Mouse (Mus musculus): Measurements from ENCODE around the gene Map4k4. TPM values are rescaled to one million over a fixed set of nuclear protein-coding genes. Genes with fewer than 3 reads are reported as not detected.

Gene Map4k4
- 166 and 168 TPM in 2 replicates for polyA plus RNA-seq (2012; rRNA removed)

DNA sequence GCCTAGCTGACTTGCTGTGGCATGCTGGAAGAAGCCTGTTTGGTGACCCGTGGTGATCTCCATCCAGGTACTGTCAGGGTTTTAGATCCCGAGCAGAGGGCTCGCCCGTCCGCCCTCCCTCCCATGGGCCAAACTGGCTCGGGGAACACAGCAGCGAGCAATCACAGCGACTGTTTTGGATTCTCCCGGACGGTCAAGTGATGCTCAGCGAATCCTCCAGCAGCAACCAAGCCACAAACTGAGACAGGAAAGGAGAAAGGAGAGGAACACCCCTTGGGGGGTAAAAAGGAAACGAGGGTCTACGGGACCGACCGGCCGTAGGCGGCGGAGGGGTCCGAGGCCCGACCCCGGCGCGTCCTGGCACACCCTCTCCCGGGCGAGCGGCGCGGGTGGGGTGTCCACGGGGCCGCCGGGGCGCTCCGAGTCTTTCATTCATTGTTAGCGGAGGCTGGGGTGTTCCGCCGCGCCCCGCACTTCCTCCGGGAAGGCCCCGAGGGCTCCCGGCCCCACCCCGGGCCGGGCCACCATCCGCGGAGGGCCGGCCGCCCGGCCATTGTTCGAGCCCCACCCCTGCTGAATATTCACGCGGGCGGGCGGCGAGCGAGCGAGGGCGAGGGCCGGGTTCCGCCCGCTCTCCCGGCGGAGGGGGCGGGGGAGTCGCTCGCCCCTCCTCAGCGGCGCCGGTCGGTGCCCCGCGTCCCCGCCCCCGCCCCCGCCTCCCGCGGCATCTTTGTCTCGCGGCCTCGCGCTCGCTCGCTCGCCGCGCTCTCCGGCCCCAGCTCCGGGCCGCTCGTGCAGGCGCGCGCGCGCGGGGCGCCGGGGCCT lies at the start of gene Map4k4:
TSS of gene Map4k4 (plus strand) at position 733 of the 825 bp plus-strand sequence.
- TF ChIP-seq POLR2A (IDR thresholded peaks at IDR 0.05; ENCODE audit: borderline replicate concordance, insufficient read depth, low read length) (peak; percentile 23; the same call in 1 of the 2 replicates), CTCF (IDR thresholded peaks at IDR 0.05; ENCODE audit: borderline replicate concordance, insufficient read depth, low read depth, low read length) (no peak)
- H3K4me1 ChIP-seq (ENCODE audit: control insufficient read depth, insufficient read depth, low read length): peaks cover 14% of the 10 kb centered on the region
- H3K27me3 ChIP-seq (ENCODE audit: control insufficient read depth, insufficient read depth, low read length): no peaks in the 10 kb centered on the region
- under 1% methylated on average over 95 of the region's 97 CpGs for WGBS
- peak within 1 kb of the TSS; percentile 98 for H3K27ac ChIP-seq (ENCODE audit: insufficient read depth, low read length)
- peak; percentile 81 to 86 for DNase-seq
- H3K4me3 ChIP-seq (replicated peaks; ENCODE audit: insufficient read depth, low read depth, low read length): peak within 1 kb of the TSS; percentile 86

DNA sequence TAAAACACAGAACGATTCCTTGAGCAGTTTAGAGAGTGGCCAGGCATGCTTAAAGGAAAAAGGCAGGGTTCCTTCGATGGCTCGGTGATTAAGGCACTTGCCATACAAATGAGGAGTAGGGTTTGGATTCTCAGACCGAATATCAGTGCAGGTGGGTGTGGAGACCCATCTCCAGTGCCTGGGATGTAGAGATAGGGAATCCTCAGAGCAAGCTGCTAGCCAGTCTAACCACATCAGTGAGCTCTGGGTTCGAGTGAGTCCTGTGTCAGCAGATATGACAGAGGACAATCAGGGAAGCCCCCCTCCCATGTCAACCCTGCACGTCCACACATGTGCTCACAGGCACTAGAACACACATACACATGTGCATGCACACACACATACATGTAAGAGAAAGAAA lies 44.8 kb upstream of the Map4k4 start:
- no peak for TF ChIP-seq POLR2A (IDR thresholded peaks at IDR 0.05; ENCODE audit: borderline replicate concordance, insufficient read depth, low read length)
- TF ChIP-seq CTCF (IDR thresholded peaks at IDR 0.05; ENCODE audit: borderline replicate concordance, insufficient read depth, low read depth, low read length): no peak
- no peaks in the 10 kb centered on the region for H3K27me3 ChIP-seq (ENCODE audit: control insufficient read depth, insufficient read depth, low read length)
- no peak for DNase-seq
- H3K4me3 ChIP-seq (replicated peaks; ENCODE audit: insufficient read depth, low read depth, low read length): no peak overlapping the region
- peaks cover 32% of the 10 kb centered on the region for H3K4me1 ChIP-seq (ENCODE audit: control insufficient read depth, insufficient read depth, low read length)
- WGBS: 91% methylated on average over 6 of the region's 6 CpGs
- no peak overlapping the region for H3K27ac ChIP-seq (ENCODE audit: insufficient read depth, low read length)

DNA sequence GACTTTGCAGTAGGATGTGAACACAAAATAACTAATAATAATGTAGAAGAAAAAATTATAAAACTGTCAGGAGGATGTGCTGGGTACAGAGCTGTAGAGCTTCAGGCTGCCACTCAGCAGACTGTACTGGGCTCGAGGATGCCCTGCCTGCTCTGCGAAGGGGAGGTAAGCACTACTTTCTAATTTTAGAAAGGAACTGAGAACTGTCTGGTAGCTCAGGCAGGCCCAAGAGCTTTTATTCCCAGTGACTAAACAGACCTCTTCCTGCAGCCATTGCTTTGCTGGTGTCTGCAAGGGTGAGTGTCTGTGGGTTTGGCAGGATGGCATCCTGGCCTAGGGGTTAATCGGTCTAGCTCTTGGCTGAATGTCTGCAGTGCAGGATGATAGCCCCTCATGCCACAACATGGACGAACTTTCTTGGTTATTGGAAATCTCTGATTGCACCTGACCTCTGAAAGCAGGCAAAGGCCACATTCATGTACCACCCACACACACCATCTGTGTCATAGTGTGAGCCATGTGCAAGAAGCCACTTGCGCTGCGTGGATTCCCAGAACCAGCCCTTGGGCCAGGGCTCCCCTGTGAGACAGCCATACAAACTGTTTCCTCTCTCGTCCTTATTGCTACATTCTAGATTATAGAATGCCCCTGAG lies 43.8 kb upstream of the Map4k4 start:
- 15% methylated on average over 7 of the region's 7 CpGs for WGBS
- Histone ChIP-seq H3K27ac (ENCODE audit: insufficient read depth, low read length) (peak overlapping the region; percentile 75), H3K4me1 (ENCODE audit: control insufficient read depth, insufficient read depth, low read length) (peaks cover 32% of the 10 kb centered on the region), H3K27me3 (ENCODE audit: control insufficient read depth, insufficient read depth, low read length) (no peaks in the 10 kb centered on the region), H3K4me3 (replicated peaks; ENCODE audit: insufficient read depth, low read depth, low read length) (no peak overlapping the region)
- TF ChIP-seq CTCF (IDR thresholded peaks at IDR 0.05; ENCODE audit: borderline replicate concordance, insufficient read depth, low read depth, low read length): no peak
- TF ChIP-seq POLR2A (IDR thresholded peaks at IDR 0.05; ENCODE audit: borderline replicate concordance, insufficient read depth, low read length): no peak
- peak; percentile 66 to 77 for DNase-seq

DNA sequence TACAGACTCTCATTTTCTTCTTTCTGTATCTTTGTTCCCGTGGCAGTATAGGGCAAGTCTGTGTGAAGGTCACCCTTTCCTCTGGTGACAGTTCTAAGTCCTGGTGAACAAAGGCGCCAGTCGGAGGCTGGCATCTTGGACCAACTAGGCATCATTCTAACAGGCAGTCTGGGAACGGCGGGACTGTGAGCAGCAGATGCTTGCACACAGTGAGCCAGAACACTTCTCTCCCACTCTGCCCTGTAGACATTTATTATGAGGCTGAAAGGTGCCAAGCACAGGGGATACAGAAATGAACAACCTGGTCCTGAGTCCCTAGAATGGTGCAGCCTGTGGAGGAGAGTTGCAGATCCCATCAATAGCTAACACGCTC lies 43.3 kb upstream of the Map4k4 start:
- peak; percentile 65 to 74 for DNase-seq
- 12% methylated on average over 6 of the region's 6 CpGs for WGBS
- Histone ChIP-seq H3K27me3 (ENCODE audit: control insufficient read depth, insufficient read depth, low read length) (no peaks in the 10 kb centered on the region), H3K4me3 (replicated peaks; ENCODE audit: insufficient read depth, low read depth, low read length) (no peak overlapping the region), H3K27ac (ENCODE audit: insufficient read depth, low read length) (peak overlapping the region; percentile 75), H3K4me1 (ENCODE audit: control insufficient read depth, insufficient read depth, low read length) (peaks cover 32% of the 10 kb centered on the region)
- TF ChIP-seq POLR2A (IDR thresholded peaks at IDR 0.05; ENCODE audit: borderline replicate concordance, insufficient read depth, low read length): 0 out of 2 replicates have a peak, but pooled peaks have one; percentile 9
- TF ChIP-seq CTCF (IDR thresholded peaks at IDR 0.05; ENCODE audit: borderline replicate concordance, insufficient read depth, low read depth, low read length): no peak

DNA sequence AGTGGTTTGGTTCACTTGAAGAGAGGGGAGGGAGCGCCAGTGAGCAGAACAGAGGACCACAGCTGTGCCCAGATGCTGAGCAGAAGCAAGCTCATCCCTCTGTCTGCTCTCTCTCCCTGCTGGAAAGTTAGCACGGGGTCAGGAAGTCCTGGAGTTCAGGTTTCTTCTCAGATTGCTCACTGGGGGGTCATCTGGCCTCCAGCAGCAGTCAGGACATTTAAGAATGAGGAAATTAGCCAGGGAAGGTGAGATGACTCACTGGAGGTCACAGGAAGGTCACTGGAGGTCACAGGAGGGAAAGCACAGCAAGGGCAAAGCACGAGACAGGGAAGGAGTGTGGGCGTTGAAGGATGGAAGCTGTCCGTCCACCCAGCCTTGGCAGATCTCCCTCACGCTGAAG lies 41.5 kb upstream of the Map4k4 start:
- no peak for TF ChIP-seq POLR2A (IDR thresholded peaks at IDR 0.05; ENCODE audit: borderline replicate concordance, insufficient read depth, low read length)
- TF ChIP-seq CTCF (IDR thresholded peaks at IDR 0.05; ENCODE audit: borderline replicate concordance, insufficient read depth, low read depth, low read length): no peak
- no peak overlapping the region for H3K27ac ChIP-seq (ENCODE audit: insufficient read depth, low read length)
- H3K4me1 ChIP-seq (ENCODE audit: control insufficient read depth, insufficient read depth, low read length): peaks cover 32% of the 10 kb centered on the region
- no peak overlapping the region for H3K4me3 ChIP-seq (replicated peaks; ENCODE audit: insufficient read depth, low read depth, low read length)
- H3K27me3 ChIP-seq (ENCODE audit: control insufficient read depth, insufficient read depth, low read length): no peaks in the 10 kb centered on the region
- no peak for DNase-seq
- 84% methylated on average over 6 of the region's 6 CpGs for WGBS

DNA sequence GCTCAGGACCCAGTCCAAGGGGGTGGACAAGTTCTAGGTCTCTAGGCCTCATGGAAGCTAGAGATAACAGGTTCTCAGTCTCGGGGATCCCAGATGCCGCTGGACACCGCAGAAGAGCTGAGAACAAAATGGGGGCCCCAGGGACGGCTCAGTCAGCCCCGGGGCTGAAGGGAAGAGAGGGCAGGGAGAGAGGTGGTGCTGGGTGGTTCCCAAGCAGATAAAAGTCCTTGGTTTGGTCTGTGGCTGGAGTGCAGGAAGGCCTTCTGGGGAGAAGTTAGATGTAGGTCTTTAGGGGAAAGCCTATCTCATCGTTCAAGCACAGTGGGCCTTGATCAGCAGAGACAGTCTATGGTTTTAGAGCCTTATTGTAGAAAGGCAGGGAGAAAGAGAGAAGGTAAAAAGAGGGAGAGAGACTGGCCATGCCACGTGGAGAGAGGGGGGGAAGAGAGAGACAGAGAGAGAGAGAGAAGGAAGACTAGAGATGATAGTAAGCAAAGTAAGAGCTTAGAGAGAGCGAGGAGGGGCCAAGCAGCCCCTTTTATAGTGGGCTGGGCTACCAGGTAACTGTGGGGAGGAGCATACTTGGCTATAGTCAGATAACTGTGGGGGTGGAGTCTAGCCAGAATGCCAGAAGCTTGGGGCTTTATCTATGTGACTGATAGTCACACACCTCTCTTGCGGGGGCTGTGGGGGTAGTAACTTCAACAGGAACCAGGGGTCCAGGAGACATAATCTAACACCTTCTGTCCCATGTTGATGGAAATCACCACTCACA lies 34.2 kb upstream of the Map4k4 start:
- peaks cover 31% of the 10 kb centered on the region for H3K4me1 ChIP-seq (ENCODE audit: control insufficient read depth, insufficient read depth, low read length)
- H3K27me3 ChIP-seq (ENCODE audit: control insufficient read depth, insufficient read depth, low read length): no peaks in the 10 kb centered on the region
- H3K4me3 ChIP-seq (replicated peaks; ENCODE audit: insufficient read depth, low read depth, low read length): no peak overlapping the region
- 84% methylated on average over 9 of the region's 9 CpGs for WGBS
- TF ChIP-seq POLR2A (IDR thresholded peaks at IDR 0.05; ENCODE audit: borderline replicate concordance, insufficient read depth, low read length) (no peak), CTCF (IDR thresholded peaks at IDR 0.05; ENCODE audit: borderline replicate concordance, insufficient read depth, low read depth, low read length) (no peak)
- no peak for DNase-seq
- H3K27ac ChIP-seq (ENCODE audit: insufficient read depth, low read length): peak overlapping the region; percentile 82; the same call in 1 of the 2 replicates

DNA sequence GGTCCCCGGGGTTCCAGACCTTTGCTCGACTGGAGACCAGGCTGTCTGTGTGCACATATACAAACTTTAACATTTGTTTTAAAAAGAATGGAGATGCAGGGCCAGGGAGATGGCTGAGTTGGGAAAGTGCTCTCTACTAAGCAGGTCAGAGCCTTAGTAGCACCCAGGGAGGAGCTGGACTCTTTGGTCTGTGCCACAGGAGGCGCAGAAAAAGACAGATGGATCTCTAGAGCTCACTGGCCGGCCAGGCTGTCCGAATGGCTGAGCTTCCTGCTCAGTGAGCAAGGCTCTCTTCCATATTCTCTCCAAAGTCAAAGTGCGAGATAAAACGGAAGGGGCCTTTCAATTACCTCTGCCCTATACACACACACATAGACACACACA lies 33.6 kb upstream of the Map4k4 start:
- DNase-seq: peak; percentile 59 to 75
- H3K27me3 ChIP-seq (ENCODE audit: control insufficient read depth, insufficient read depth, low read length): no peaks in the 10 kb centered on the region

More for the DNA sequence above, 33.6 kb upstream of the Map4k4 start:
- no peak overlapping the region for H3K4me3 ChIP-seq (replicated peaks; ENCODE audit: insufficient read depth, low read depth, low read length)
- WGBS: 22% methylated on average over 7 of the region's 7 CpGs
- peaks cover 32% of the 10 kb centered on the region for H3K4me1 ChIP-seq (ENCODE audit: control insufficient read depth, insufficient read depth, low read length)
- TF ChIP-seq POLR2A (IDR thresholded peaks at IDR 0.05; ENCODE audit: borderline replicate concordance, insufficient read depth, low read length): no peak
- no peak for TF ChIP-seq CTCF (IDR thresholded peaks at IDR 0.05; ENCODE audit: borderline replicate concordance, insufficient read depth, low read depth, low read length)
- H3K27ac ChIP-seq (ENCODE audit: insufficient read depth, low read length): peak overlapping the region; percentile 82
